Mouse (Mus musculus) kidney, postnatal 0 days (tissue): ENCODE results near the gene Atf7ip. TPM values are rescaled to one million over a fixed set of nuclear protein-coding genes. Genes with fewer than 3 reads are reported as not detected.

Experiments
- ATAC-seq: fragments of 200-750 bp; cut with Nextera tagmentation; replicated peaks from 2 replicates; pipeline ENCODE4 v1.8.0; 2017; ENCODE audit warnings: low read depth, moderate number of reproducible peaks, moderate TSS enrichment, moderate library complexity; ENCODE audit not compliant: low FRiP score
- DNase-seq: peaks from one replicate; pipeline ENCODE4 v3.0.0-alpha.2; 2016; ENCODE audit warnings: low spot score
- H3K27ac ChIP-seq: fragments of 300-500 bp; sonication (generic); 2 replicates; pipeline ENCODE4 v1.5.1; 2014; ENCODE audit warnings: mild to moderate bottlenecking
- H3K27me3 ChIP-seq: fragments of 300-500 bp; sonication (generic); 2 replicates; pipeline ENCODE4 v1.6.1; 2014; ENCODE audit warnings: low read length, mixed read lengths; ENCODE audit not compliant: insufficient read depth
- H3K36me3 ChIP-seq: fragments of 300-500 bp; sonication (generic); 2 replicates; pipeline ENCODE4 v1.6.1; 2014; ENCODE audit warnings: low read length, mixed read lengths; ENCODE audit not compliant: insufficient read depth
- H3K4me1 ChIP-seq: fragments of 300-500 bp; sonication (generic); replicated peaks from 2 replicates; pipeline ENCODE4 v1.6.1; 2014; ENCODE audit warnings: antibody characterized with exemption, low read length, mixed read lengths; ENCODE audit not compliant: insufficient read depth
- H3K4me2 ChIP-seq: fragments of 300-500 bp; sonication (generic); 2 replicates; pipeline ENCODE4 v1.6.1; 2014; ENCODE audit warnings: mild to moderate bottlenecking, low read length, moderate library complexity, mixed read lengths
- H3K4me3 ChIP-seq: fragments of 300-500 bp; sonication (generic); replicated peaks from 2 replicates; pipeline ENCODE4 v1.5.1; 2014; ENCODE audit warnings: low read depth, low read length
- H3K9ac ChIP-seq: fragments of 300-500 bp; sonication (generic); 2 replicates; pipeline ENCODE4 v1.6.1; 2014; ENCODE audit warnings: low read depth, low read length
- H3K9me3 ChIP-seq: fragments of 300-500 bp; sonication (generic); replicated peaks from 2 replicates; pipeline ENCODE4 v1.6.1; 2016; ENCODE audit warnings: low read length, inconsistent platforms, mixed read lengths
- CTCF ChIP-seq: IDR thresholded peaks from 2 replicates; pipeline ENCODE4 v1.5.1; 2016; ENCODE audit warnings: antibody characterized with exemption, low read depth, mild to moderate bottlenecking, moderate library complexity
- whole genome bisulfite sequencing: fragments of 180-500 bp; shearing (Covaris S2); extraction: QIAGEN DNeasy Blood & Tissue Kit; methylation state at CpG from one replicate; pipeline ENCODE4 v1.1.7; 2014; 5-methylcytosine and 5-hydroxymethylcytosine counted together
- polyA plus RNA-seq: library from polyadenylated mRNA; unstranded; fragments of >200 nt; fragmentation: Nextera tagmentation; extraction: Ambion mirVana; gene quantifications from 2 replicates; pipeline ENCODE4 v1.2.1, GENCODE M21; 2015

Gene Atf7ip
- polyA plus RNA-seq, 1 experiment from 2014 or later: 17.9 TPM

DNA sequence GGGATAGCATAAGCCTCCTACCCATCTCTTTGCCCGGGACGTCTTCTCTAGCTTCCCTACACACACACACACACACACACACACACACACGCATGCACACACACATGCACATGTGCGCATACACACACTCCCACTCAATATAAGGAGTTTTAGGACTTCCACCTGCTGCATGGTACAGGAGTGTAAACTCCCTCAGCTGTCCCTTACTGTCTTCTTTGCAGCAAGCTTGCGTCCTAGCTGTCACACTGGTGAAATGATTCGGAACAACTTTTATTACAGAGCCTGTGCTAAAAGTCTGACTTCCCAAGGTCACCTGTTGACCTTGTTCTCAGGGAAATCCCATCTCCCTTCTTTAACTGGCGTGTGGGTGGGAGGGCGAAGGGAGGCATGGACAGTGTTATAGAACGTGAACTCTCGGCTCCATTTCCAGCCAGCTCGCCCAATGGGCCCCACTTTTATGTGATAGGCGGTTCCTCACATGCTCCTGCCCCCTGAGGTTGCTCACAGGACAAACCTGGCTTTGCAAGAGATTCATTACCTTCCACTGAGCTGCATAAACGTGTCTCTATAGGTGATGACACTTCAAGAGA is 126.1 kb downstream of the Atf7ip start:
- Histone ChIP-seq H3K27ac (no peak overlapping the region), H3K27me3 (no peaks in the 10 kb centered on the region), H3K9ac (no peak overlapping the region), H3K36me3 (no peaks in the 10 kb centered on the region), H3K9me3 (no peaks in the 10 kb centered on the region), H3K4me3 (no peak overlapping the region), H3K4me2 (no peak overlapping the region), H3K4me1 (no peaks in the 10 kb centered on the region)
- peak; percentile 80 for DNase-seq
- 43% methylated on average over 13 of the region's 13 CpGs for WGBS
- TF ChIP-seq CTCF: no peak
- peak; percentile 65; the same call in 1 of the 2 replicates for ATAC-seq

DNA sequence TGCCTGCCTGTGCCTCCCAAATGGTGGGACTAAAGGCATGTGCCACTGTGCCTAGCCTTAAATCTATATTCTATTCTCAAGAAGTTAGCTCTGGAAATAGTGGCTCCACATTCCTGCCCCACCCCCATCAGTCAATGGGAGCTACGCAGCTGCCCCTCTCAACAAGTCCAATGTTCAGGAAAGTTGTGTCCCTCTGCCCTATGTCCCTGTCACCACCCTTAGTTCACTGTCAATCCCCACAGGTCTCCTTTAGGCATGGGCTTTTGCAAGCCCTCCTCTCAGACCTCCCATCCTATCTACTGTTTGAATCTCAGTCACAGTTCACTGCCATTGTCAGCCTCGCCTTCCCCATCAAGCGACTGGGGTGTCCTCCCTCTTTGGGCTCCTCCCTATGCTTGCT is 127.2 kb downstream of the Atf7ip start:
- Histone ChIP-seq H3K9me3 (no peaks in the 10 kb centered on the region), H3K27ac (no peak overlapping the region), H3K4me3 (no peak overlapping the region), H3K9ac (no peak overlapping the region), H3K4me2 (no peak overlapping the region), H3K4me1 (no peaks in the 10 kb centered on the region), H3K36me3 (no peaks in the 10 kb centered on the region), H3K27me3 (no peaks in the 10 kb centered on the region)
- DNase-seq (no peak), ATAC-seq (no peak)
- WGBS: 77% methylated on average over 3 of the region's 3 CpGs
- no peak for TF ChIP-seq CTCF

DNA sequence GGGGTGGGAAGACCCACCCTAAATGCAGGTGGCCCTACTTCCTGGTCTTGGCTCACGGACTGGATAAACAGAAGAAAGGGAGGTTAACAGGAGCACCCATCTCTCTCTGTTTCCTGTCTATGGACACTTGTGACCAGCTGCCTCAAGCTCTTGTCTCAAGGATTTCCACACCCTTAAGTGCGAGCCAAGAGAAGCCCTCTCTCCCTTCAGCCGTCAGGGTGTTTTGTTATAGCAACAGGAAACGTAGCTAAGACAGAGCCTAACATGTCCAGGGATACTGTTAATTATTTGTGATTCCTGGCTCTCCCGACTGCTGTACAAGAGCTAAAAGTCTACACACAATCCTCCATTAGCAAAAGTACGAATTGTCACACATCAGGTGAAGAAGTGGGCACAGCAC is 127.8 kb downstream of the Atf7ip start:
- ATAC-seq: no peak
- TF ChIP-seq CTCF: no peak

GRCm38 (mm10) chr6:136634982-136635381 is 129.0 kb downstream of the Atf7ip start:
- peak; percentile 39 for TF ChIP-seq CTCF
- ATAC-seq (no peak), DNase-seq (no peak)
- no peak overlapping the region for H3K9ac ChIP-seq
- no peaks in the 10 kb centered on the region for H3K9me3 ChIP-seq
- no peak overlapping the region for H3K27ac ChIP-seq
- WGBS: 72% methylated on average over 3 of the region's 3 CpGs
- no peak overlapping the region for H3K4me2 ChIP-seq
- no peak overlapping the region for H3K4me3 ChIP-seq
- no peaks in the 10 kb centered on the region for H3K36me3 ChIP-seq
- H3K27me3 ChIP-seq: no peaks in the 10 kb centered on the region
- no peaks in the 10 kb centered on the region for H3K4me1 ChIP-seq

More for the DNA sequence above, 127.8 kb downstream of the Atf7ip start:
- H3K9me3 ChIP-seq: no peaks in the 10 kb centered on the region
- H3K27me3 ChIP-seq: no peaks in the 10 kb centered on the region
- no peak overlapping the region for H3K9ac ChIP-seq
- no peak for DNase-seq
- WGBS: 55% methylated on average over 6 of the region's 6 CpGs
- no peak overlapping the region for H3K27ac ChIP-seq
- H3K4me2 ChIP-seq: no peak overlapping the region
- H3K4me3 ChIP-seq: no peak overlapping the region
- H3K4me1 ChIP-seq: no peaks in the 10 kb centered on the region
- H3K36me3 ChIP-seq: no peaks in the 10 kb centered on the region

GRCm38 (mm10) chr6:136644171-136644570 is 138.2 kb downstream of the Atf7ip start:
- Histone ChIP-seq H3K9ac (no peak overlapping the region), H3K4me1 (0 out of 2 replicates have a peak, but pooled peaks cover 3% of the 10 kb centered on the region), H3K4me3 (no peak overlapping the region), H3K9me3 (no peaks in the 10 kb centered on the region), H3K27ac (no peak overlapping the region), H3K4me2 (no peak overlapping the region), H3K27me3 (no peaks in the 10 kb centered on the region), H3K36me3 (no peaks in the 10 kb centered on the region)
- no peak for DNase-seq
- no peak for ATAC-seq
- peak; percentile 44; the same call in 1 of the 2 replicates for TF ChIP-seq CTCF
- 95% methylated on average over 2 of the region's 2 CpGs for WGBS

DNA sequence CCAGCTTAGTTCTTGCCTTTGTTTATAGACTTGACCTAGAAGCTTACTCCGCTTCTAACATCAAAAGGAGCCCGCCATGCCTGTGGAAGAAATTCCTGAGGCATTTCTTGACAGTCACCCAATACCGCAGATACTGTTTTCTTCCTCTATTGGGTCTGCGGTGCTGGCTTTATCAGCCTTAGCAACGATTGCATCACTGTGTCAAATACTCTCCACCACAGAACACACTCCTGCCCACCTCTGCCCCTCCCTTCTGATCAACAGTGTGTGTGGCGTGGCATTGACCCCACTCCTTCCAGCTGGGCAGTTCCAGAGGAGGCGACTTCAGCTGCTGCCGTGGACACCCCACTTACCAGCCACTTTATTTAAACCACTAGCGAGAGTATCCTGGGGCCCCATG is 139.8 kb downstream of the Atf7ip start:
- Histone ChIP-seq H3K4me1 (0 out of 2 replicates have a peak, but pooled peaks cover 3% of the 10 kb centered on the region), H3K27me3 (no peaks in the 10 kb centered on the region), H3K27ac (no peak overlapping the region), H3K36me3 (no peaks in the 10 kb centered on the region), H3K9me3 (no peaks in the 10 kb centered on the region), H3K9ac (no peak overlapping the region), H3K4me3 (no peak overlapping the region), H3K4me2 (peak overlapping the region; percentile 18; the same call in 1 of the 2 replicates)
- no peak for TF ChIP-seq CTCF
- peak; percentile 57 for ATAC-seq
- peak; percentile 62 for DNase-seq
- WGBS: 29% methylated on average over 9 of the region's 9 CpGs
